Mouse (Mus musculus): ENCODE results near the gene Gltp. TPM values are rescaled to one million over a fixed set of nuclear protein-coding genes. Genes with fewer than 3 reads are reported as not detected.

Gltp gene
- polyA plus RNA-seq, 1 experiment = 53.8 TPM

GRCm38 (mm10) chr5:114648728-114649311 is 42.0 kb downstream of the Gltp start:
- Histone ChIP-seq H3K79me2 (ENCODE audit: control insufficient read depth, insufficient read depth) (no peaks in the 10 kb centered on the region), H3K79me3 (ENCODE audit: low read depth) (no peaks in the 10 kb centered on the region), H3K4me3 (ENCODE audit: insufficient read depth, poor library complexity, severe bottlenecking) (no peak overlapping the region), H3ac (ENCODE audit: control insufficient read depth, insufficient read length, low read depth) (no peak overlapping the region), H3K27me3 (ENCODE audit: control insufficient read depth, insufficient read depth, insufficient read length) (no peaks in the 10 kb centered on the region), H3K36me3 (ENCODE audit: control insufficient read depth, insufficient read depth) (no peaks in the 10 kb centered on the region)
- TF ChIP-seq CTCF (IDR thresholded peaks at IDR 0.05; ENCODE audit: control insufficient read depth, insufficient read depth, insufficient read length) (no peak), MYOD1 (IDR thresholded peaks at IDR 0.05; ENCODE audit: control insufficient read depth, insufficient read length, low read depth) (no peak), FOSL1 (IDR thresholded peaks at IDR 0.05; ENCODE audit: insufficient read depth, low read length, poor library complexity, severe bottlenecking) (no peak), MYOG (IDR thresholded peaks at IDR 0.05; ENCODE audit: control insufficient read depth, extremely low read depth, insufficient read length) (no peak), MAX (IDR thresholded peaks at IDR 0.05) (no peak)

GRCm38 (mm10) chr5:114647211-114647974 is 43.4 kb downstream of the Gltp start:
- Histone ChIP-seq H3K79me3 (ENCODE audit: low read depth) (no peaks in the 10 kb centered on the region), H3K79me2 (ENCODE audit: control insufficient read depth, insufficient read depth) (no peaks in the 10 kb centered on the region), H3K36me3 (ENCODE audit: control insufficient read depth, insufficient read depth) (no peaks in the 10 kb centered on the region), H3ac (ENCODE audit: control insufficient read depth, insufficient read length, low read depth) (no peak overlapping the region), H3K27me3 (ENCODE audit: control insufficient read depth, insufficient read depth, insufficient read length) (no peaks in the 10 kb centered on the region), H3K4me3 (ENCODE audit: insufficient read depth, poor library complexity, severe bottlenecking) (no peak overlapping the region)
- TF ChIP-seq USF1 (IDR thresholded peaks at IDR 0.05; ENCODE audit: low read depth) (no peak), CTCF (IDR thresholded peaks at IDR 0.05; ENCODE audit: control insufficient read depth, insufficient read depth, insufficient read length) (no peak), MYOG (IDR thresholded peaks at IDR 0.05; ENCODE audit: control insufficient read depth, extremely low read depth, insufficient read length) (no peak), FOSL1 (IDR thresholded peaks at IDR 0.05; ENCODE audit: insufficient read depth, low read length, poor library complexity, severe bottlenecking) (no peak), MYOD1 (IDR thresholded peaks at IDR 0.05; ENCODE audit: control insufficient read depth, insufficient read length, low read depth) (no peak), MAX (IDR thresholded peaks at IDR 0.05) (no peak), CEBPB (IDR thresholded peaks at IDR 0.05; ENCODE audit: low read depth) (no peak)

- Histone ChIP-seq H3ac (ENCODE audit: control insufficient read depth, insufficient read length, low read depth) (no peak overlapping the region), H3K79me3 (ENCODE audit: low read depth) (no peaks in the 10 kb centered on the region), H3K27me3 (ENCODE audit: control insufficient read depth, insufficient read depth, insufficient read length) (no peaks in the 10 kb centered on the region), H3K79me2 (ENCODE audit: control insufficient read depth, insufficient read depth) (no peaks in the 10 kb centered on the region), H3K36me3 (ENCODE audit: control insufficient read depth, insufficient read depth) (no peaks in the 10 kb centered on the region), H3K4me3 (ENCODE audit: insufficient read depth, poor library complexity, severe bottlenecking) (no peak overlapping the region)
- TF ChIP-seq MYOD1 (IDR thresholded peaks at IDR 0.05; ENCODE audit: control insufficient read depth, insufficient read length, low read depth) (no peak), MAX (IDR thresholded peaks at IDR 0.05) (no peak), USF1 (IDR thresholded peaks at IDR 0.05; ENCODE audit: low read depth) (no peak), FOSL1 (IDR thresholded peaks at IDR 0.05; ENCODE audit: insufficient read depth, low read length, poor library complexity, severe bottlenecking) (no peak), CEBPB (IDR thresholded peaks at IDR 0.05; ENCODE audit: low read depth) (no peak), CTCF (IDR thresholded peaks at IDR 0.05; ENCODE audit: control insufficient read depth, insufficient read depth, insufficient read length) (no peak), MYOG (IDR thresholded peaks at IDR 0.05; ENCODE audit: control insufficient read depth, extremely low read depth, insufficient read length) (no peak)
These were observed 44.9 kb downstream of the Gltp start for GRCm38 (mm10) chr5:114645916-114646315.

- Histone ChIP-seq H3K36me3 (ENCODE audit: control insufficient read depth, insufficient read depth) (no peaks in the 10 kb centered on the region), H3ac (ENCODE audit: control insufficient read depth, insufficient read length, low read depth) (no peak overlapping the region), H3K79me2 (ENCODE audit: control insufficient read depth, insufficient read depth) (no peaks in the 10 kb centered on the region), H3K4me3 (ENCODE audit: insufficient read depth, poor library complexity, severe bottlenecking) (no peak overlapping the region), H3K27me3 (ENCODE audit: control insufficient read depth, insufficient read depth, insufficient read length) (no peaks in the 10 kb centered on the region), H3K79me3 (ENCODE audit: low read depth) (no peaks in the 10 kb centered on the region)
- no peak for TF ChIP-seq MYOD1 (IDR thresholded peaks at IDR 0.05; ENCODE audit: control insufficient read depth, insufficient read length, low read depth)
- TF ChIP-seq USF1 (IDR thresholded peaks at IDR 0.05; ENCODE audit: low read depth) = no peak
- no peak for TF ChIP-seq MAX (IDR thresholded peaks at IDR 0.05)
- TF ChIP-seq CEBPB (IDR thresholded peaks at IDR 0.05; ENCODE audit: low read depth) = no peak
- TF ChIP-seq MYOG (IDR thresholded peaks at IDR 0.05; ENCODE audit: control insufficient read depth, extremely low read depth, insufficient read length) = no peak
- no peak for TF ChIP-seq CTCF (IDR thresholded peaks at IDR 0.05; ENCODE audit: control insufficient read depth, insufficient read depth, insufficient read length)
- TF ChIP-seq FOSL1 (IDR thresholded peaks at IDR 0.05; ENCODE audit: insufficient read depth, low read length, poor library complexity, severe bottlenecking) = no peak
These were observed 45.9 kb downstream of the Gltp start for GRCm38 (mm10) chr5:114644918-114645317.

GRCm38 (mm10) chr5:114640809-114641208 is 50.0 kb downstream of the Gltp start:
- H3K79me2 ChIP-seq (ENCODE audit: control insufficient read depth, insufficient read depth) = no peaks in the 10 kb centered on the region
- no peak overlapping the region for H3ac ChIP-seq (ENCODE audit: control insufficient read depth, insufficient read length, low read depth)
- H3K36me3 ChIP-seq (ENCODE audit: control insufficient read depth, insufficient read depth) = no peaks in the 10 kb centered on the region
- H3K27me3 ChIP-seq (ENCODE audit: control insufficient read depth, insufficient read depth, insufficient read length) = peaks cover 15% of the 10 kb centered on the region
- H3K79me3 ChIP-seq (ENCODE audit: low read depth) = no peaks in the 10 kb centered on the region
- no peak overlapping the region for H3K4me3 ChIP-seq (ENCODE audit: insufficient read depth, poor library complexity, severe bottlenecking)
- TF ChIP-seq CTCF (IDR thresholded peaks at IDR 0.05; ENCODE audit: control insufficient read depth, insufficient read depth, insufficient read length) (no peak), CEBPB (IDR thresholded peaks at IDR 0.05; ENCODE audit: low read depth) (no peak), FOSL1 (IDR thresholded peaks at IDR 0.05; ENCODE audit: insufficient read depth, low read length, poor library complexity, severe bottlenecking) (no peak), MAX (IDR thresholded peaks at IDR 0.05) (no peak), MYOD1 (IDR thresholded peaks at IDR 0.05; ENCODE audit: control insufficient read depth, insufficient read length, low read depth) (no peak), USF1 (IDR thresholded peaks at IDR 0.05; ENCODE audit: low read depth) (no peak), MYOG (IDR thresholded peaks at IDR 0.05; ENCODE audit: control insufficient read depth, extremely low read depth, insufficient read length) (no peak)
